Mouse (Mus musculus): ENCODE results near the gene Gng8. TPM values are rescaled to one million over a fixed set of nuclear protein-coding genes. Genes with fewer than 3 reads are reported as not detected.
A peak's percentile ranks its signal among the peaks of the same experiment; 100 is the strongest.

Gng8 gene
- total RNA-seq, 4 experiments from 2014 or later = 0.36 TPM; not detected in 3

DNA sequence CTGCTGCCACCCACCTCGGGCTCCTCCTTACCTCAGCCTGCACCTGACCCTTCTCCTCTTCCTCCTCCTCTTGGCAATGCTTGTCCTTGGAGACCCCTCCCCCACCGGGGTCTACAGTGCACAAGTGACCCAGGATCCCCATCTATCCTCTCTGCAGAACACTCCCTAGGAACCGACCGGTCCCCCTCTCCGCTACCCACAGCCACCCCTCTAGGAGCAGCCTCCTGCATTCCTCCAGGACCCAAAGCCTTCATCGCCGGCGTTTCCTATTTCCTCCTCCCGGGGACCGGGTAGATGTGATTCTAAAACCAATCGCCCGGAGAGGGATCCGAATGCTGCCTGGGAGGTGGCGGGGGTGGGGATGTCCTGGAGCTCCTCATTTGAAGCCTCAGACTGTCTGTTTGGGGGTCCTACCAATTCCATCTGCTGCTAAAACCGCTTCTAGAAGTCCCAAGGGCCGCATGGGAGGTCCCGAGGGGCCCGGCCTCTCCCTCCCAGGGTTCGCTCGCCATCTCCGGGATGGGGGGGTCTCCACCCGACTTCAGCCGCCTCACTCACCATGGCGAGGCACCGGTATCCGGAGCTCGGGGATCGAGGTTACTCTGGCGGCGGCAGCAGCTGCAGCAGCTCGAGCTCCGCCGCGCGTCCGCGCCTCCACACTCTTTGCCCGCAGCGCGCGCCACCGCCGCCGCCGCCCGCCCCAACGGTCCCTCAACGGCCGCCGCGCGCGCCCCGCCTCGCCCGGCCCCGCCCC lies 31.9 kb downstream of the Gng8 start:
- peak in 1 of 2 experiments; percentile 41 for DNase-seq (ENCODE audit: low spot score in 2 of 2)

DNA sequence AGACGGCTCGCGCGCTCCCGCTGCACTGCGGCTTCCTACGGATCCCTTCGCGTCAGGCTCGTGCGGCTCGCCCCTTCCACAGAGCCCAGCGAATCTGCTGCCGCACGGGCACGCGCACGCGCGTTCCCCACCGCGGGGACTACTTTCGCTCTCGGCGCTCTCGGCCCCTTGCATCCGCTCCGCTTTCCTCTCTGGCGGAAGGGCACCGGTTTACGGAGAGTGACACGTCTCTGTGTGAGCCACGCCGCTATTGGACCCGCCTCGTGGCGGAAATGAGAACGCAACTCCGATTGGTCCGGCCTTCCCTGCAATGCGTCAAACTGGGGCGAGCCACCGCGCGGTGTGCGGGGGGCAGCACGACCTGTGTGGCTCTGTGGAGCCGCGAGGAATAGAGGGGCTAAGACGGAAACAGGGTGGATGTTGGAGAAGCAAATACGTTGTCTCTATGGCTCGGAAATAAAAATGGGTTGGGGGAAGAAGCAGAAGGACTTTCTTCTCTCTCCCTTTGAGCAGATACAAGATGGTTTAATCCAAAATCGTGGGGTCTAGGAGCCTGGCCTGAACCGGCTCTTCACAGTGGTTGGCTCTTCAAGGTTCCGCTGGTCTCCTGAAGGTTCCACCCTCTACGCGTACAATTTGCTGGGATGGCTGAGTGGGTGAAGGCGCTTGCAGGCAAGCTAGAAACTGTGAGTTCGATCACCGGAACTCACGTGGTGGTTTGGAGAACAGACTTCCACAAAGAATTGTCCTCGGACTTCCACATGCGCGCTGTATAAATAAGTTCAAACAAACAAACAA lies 32.6 kb downstream of the Gng8 start, which contains the start of gene Calm3:
Gene Calm3 (minus strand): TSS at position 78 of the 798 bp plus-strand sequence.
- DNase-seq (ENCODE audit: low spot score in 2 of 2) = peak; percentile 99 to 100

- no peak for DNase-seq (ENCODE audit: low spot score in 2 of 2)
Measured at GRCm38 (mm10) chr7:16928341-16928740, 36.8 kb downstream of the Gng8 start.

DNA sequence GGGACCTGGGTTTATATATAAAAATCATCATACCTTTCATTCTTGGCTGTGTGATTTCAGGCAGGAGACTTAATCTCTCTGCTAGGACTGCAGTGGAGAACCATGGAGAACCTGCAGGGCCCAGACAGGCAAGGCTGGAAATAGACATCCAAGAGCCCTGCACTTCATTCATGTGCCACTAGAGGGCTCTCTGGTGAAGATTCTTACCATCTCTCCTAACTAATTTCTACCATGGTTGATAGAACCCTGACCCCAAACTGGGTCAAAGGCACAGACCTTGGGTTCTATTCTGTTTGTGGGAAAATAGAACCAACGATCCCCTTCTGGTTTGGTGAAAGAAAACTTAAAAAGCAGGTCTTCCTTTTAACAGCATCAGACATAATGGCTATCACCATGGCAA lies 39.3 kb downstream of the Gng8 start:
- DNase-seq (ENCODE audit: low spot score in 2 of 2) = peak; percentile 44 to 66

DNA sequence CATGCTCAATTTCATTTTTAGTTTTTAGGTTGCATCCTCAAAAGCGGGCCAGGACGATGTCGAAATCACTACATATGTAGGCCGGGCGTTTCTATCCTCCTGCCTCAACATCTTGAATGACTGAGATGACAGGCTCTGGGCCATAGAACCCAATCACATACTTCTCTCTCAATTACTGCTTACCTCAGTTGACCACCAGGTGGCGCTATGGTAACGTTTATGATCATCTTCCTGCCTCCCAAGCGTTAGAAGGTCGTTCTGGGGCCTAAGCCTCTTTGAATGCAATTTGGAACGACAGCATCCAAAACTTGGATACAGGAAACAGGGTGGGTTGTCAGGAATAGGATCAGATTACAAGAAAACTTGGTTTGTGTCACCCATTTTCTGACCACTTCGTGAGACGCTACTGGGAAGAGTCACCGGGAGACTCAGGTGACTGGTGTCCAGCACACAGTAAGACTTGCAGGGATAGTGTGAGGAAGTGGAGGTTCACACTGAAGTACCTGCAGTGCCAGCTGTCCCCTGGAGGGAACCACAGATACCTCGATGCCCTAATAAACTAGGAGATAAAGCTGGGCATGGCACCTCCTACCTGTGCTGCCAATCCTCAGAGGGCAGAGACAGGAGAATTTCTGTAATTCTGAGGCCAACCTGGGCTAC lies 40.5 kb downstream of the Gng8 start:
- peak; percentile 64 to 72 for DNase-seq (ENCODE audit: low spot score in 2 of 2)

DNA sequence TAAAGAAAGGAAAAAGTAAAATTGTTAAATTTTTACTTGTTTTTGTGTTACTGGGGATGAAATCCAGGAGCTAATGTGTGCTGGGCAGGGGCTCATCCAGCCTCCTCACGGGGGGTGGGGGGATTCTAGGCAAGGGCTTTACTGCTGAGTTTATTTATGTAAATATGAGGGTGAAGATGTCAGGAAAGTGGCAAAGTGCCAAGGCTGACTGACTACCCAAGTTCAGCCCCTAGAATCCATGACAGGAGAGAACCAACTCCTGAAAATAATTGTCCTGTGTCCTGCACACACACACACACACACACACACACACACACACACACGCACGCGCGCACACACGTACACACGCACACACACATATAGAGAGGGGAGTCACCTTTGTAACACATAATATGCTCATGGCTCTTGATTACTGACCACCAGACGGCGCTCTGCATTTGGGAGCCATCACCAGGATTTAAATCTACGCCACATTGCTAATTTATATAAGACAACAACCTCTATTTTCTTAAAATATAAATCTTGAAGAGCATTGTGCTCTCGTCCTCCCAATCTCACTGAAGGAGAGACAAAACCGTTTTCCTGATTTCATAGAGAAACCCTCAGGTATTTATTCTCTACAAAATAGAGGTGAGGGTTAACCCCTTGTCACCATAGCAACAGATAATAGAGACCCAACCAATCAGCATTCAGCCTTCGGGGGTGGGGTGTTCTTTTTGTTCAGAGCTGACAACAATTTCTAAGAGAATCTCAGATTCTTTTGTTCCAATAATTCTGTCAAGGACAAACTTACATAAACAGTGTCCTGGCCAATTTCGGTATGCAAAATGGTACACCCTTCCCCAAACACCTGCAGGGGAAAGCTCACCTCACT lies 41.4 kb downstream of the Gng8 start:
- DNase-seq (ENCODE audit: low spot score in 2 of 2) = no peak

GRCm38 (mm10) chr7:16937312-16937711 lies 45.7 kb downstream of the Gng8 start:
- no peak for DNase-seq (ENCODE audit: low spot score in 2 of 2)

DNA sequence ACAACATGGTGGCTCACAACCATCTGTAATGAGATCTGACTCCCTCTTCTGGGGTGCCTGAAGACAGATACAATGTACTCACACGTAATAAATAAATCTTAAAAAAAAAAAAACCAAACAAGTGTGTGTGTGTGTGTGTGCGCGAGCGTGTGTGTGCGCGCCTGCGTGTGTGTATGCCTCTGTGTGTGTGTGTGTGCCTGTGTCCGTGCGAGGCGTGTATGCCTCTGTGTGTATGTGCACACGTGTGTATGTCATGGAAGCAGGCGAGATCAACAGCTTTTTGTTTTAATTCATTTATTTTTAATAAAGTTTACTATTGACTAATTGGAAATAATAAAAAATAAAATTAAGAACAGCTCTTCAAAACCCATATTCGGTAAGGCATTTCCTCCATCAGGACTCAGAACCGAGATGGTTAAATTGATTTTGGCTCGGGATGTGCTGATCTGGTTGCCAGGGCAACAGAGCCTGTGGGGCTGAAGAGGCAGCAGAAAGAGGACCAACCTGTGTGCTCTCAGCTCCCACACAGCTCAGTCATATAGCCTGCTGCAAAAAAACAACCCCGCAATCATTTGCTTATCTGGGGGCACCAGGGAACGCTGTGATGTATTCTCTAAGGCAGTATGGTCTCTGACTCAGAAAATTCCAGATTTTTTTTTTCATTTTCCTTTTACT lies 46.7 kb downstream of the Gng8 start:
- no peak for DNase-seq (ENCODE audit: low spot score in 2 of 2)

DNA sequence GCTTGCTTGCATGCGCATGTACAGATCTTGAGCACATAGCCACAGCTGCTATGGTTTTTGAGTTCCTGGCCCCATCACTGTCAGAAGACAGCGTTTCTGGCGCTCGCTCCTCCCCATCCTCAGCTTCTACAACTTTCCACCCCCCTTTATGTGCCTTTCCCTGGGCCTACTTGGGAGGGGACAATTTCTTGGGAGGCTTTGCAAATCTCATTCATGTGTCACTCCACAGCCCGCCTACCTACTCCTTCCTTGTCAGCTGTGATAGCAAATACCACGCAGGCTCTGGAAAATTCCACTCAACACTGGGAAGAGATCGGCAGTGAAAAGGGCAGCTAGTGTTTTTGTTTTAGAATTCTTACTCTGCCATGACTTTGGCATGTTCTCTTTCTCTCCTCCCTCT lies 48.7 kb downstream of the Gng8 start:
- no peak for DNase-seq (ENCODE audit: low spot score in 2 of 2)

- DNase-seq (ENCODE audit: low spot score in 2 of 2) = no peak
Measured at GRCm38 (mm10) chr7:16942861-16943260, 51.3 kb downstream of the Gng8 start.

- peak in 1 of 2 experiments; percentile 39 for DNase-seq (ENCODE audit: low spot score in 2 of 2)
Measured at GRCm38 (mm10) chr7:16944061-16944807, 52.6 kb downstream of the Gng8 start, which contains the start of gene Pnmal2. Gene Pnmal2, plus strand, starts transcription at chr7:16944682.

DNA sequence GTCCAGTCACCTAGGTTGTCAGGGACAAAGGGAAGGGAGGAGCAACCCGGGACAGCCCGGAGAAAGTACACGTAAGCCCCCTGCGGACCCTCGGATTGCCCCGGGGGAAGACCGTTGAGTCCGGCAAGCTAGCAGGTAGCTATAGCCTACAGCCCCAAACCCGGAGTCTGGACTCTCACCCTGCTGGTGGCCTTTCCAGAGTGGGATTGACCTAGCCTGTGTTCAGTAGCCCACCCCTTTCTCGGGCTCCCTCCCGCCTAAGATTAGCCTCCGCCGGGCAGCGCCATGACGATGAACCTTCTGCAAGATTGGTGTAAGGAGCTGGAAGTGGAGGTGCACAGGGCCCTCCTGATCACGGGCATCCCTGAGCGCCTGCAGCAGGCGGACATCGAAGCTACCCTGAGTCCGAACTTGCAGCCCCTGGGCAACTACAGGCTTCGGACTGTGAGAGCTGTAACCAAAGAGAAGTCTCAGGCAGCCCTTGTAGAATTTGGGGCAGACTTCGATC lies 53.3 kb downstream of the Gng8 start:
- no peak for DNase-seq (ENCODE audit: low spot score in 2 of 2)

Other genes starting within 250 kb of the Gng8 start
- gene Ceacam15, start 216.1 kb upstream of the Gng8 start, total RNA-seq (2022) = not detected
- gene Ceacam9, start 169.9 kb upstream of the Gng8 start, total RNA-seq (2022) = not detected
- 10 to 100 TPM; 37.0 to 54.4 (median 47.1) TPM for gene Ap2s1, start 153.4 kb upstream of the Gng8 start, total RNA-seq (2022)
- gene Slc1a5, start 110.4 kb upstream of the Gng8 start, total RNA-seq (2022) = 10 to 100 TPM in 3 of 4 experiments, 1 to 10 TPM in 1; 8.7 to 30.2 (median 14.9) TPM
- 10 to 100 TPM; 11.0 to 15.6 (median 14.0) TPM for gene Strn4, start 75.9 kb upstream of the Gng8 start, total RNA-seq (2022)
- 10 to 100 TPM; 55.5 to 67.9 (median 62.9) TPM for gene Fkrp, start 75.1 kb upstream of the Gng8 start, total RNA-seq (2022)
- 1 to 10 TPM; 2.5 to 4.1 (median 3.4) TPM for gene Prkd2, start 48.9 kb upstream of the Gng8 start, total RNA-seq (2022)
- gene Dact3, start 16.5 kb upstream of the Gng8 start, total RNA-seq (2022) = 1 to 10 TPM in 2 of 4 experiments, under 1 TPM in 2; 0.87 to 1.4 (median 1.1) TPM
- under 1 TPM; 0.62 to 0.97 (median 0.93) TPM for gene Ptgir, start 14.7 kb downstream of the Gng8 start, total RNA-seq (2022)
- gene Calm3, start 32.3 kb downstream of the Gng8 start, total RNA-seq (2022) = 100 to 1,000 TPM; 386 to 534 (median 424) TPM
- under 1 TPM; 0.24 to 0.76 (median 0.41) TPM for gene Pnmal2, start 52.9 kb downstream of the Gng8 start, total RNA-seq (2022)
- under 1 TPM in 1 of 4 experiments, not detected in 3; 0.07 TPM for gene Pnmal1, start 67.9 kb downstream of the Gng8 start, total RNA-seq (2022)
- not detected for gene Gm42372, start 91.3 kb downstream of the Gng8 start, total RNA-seq (2022)
- under 1 TPM; 0.60 to 0.94 (median 0.76) TPM for gene Ccdc8, start 100.9 kb downstream of the Gng8 start, total RNA-seq (2022)
- 10 to 100 TPM; 53.5 to 62.3 (median 60.6) TPM for gene Ppp5c, start 136.1 kb downstream of the Gng8 start, total RNA-seq (2022)
- 1 to 10 TPM in 2 of 4 experiments, under 1 TPM in 2; 0.75 to 1.7 (median 1.00) TPM for gene Hif3a, start 170.6 kb downstream of the Gng8 start, total RNA-seq (2022)
- under 1 TPM in 2 of 4 experiments, not detected in 2; 0.09 to 0.15 TPM for gene Psg16, start 182.3 kb downstream of the Gng8 start, total RNA-seq (2022)

Data from gastrocnemius, adult 8-10 months (tissue).